Mouse (Mus musculus): ENCODE results near the gene Med9. TPM values are rescaled to one million over a fixed set of nuclear protein-coding genes. Genes with fewer than 3 reads are reported as not detected.
A peak's percentile ranks its signal among the peaks of the same experiment; 100 is the strongest.

Med9 gene
- polyA plus RNA-seq (2014; fragmentation: Nextera tagmentation; extraction: Ambion mirVana): 44.2 and 45.0 TPM in 2 replicates

DNA sequence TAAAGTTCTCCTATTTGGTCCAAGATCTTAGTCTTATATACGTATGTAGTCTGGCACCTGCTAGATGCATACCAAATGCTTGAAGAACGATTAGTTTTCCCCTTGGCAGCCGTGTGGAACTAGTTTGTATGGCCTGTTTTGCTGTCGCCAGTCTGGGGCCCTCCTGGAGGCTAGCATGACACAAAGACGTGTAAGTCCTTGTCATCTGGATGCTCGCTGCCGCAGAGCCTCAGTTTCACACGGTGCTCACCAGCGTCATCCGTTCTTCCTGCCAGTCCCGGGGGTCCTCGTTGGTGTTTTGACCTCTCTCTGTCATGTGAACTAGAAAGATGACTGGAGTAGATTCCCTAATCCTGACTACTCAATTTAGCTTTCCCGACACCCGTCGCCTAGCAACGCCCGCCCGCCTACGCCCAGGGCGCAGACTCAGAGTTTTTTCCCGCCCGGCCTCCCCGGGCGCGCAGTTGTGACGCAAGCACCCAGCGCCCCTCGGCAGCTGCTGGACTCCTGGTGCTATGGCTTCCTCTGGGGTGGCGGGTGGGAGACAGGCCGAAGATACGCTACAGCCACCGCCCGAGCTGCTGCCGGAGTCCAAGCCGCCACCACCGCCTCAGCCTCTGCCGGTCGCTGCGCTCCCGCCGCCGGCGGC, at the start of gene Med9:
Gene Med9, plus strand, starts transcription at position 455 of the 649 bp plus-strand sequence.
- H3K36me3 ChIP-seq (ENCODE audit: control insufficient read depth, insufficient read depth, low read length): no peaks in the 10 kb centered on the region; the same call in 1 of the 2 replicates
- H3K4me3 ChIP-seq (ENCODE audit: low read depth, low read length): peak within 1 kb of the TSS; percentile 96
- WGBS: 1% methylated on average over 41 of the region's 43 CpGs
- peak; percentile 86 for ATAC-seq (ENCODE audit: insufficient read depth, low FRiP score, low TSS enrichment)
- DNase-seq (ENCODE audit: low spot score): peak; percentile 99
- H3K9ac ChIP-seq (ENCODE audit: low read length): peak within 1 kb of the TSS; percentile 98
- H3K4me1 ChIP-seq (ENCODE audit: control insufficient read depth, insufficient read depth, low read length): peaks cover 6% of the 10 kb centered on the region; the same call in 1 of the 2 replicates
- H3K4me2 ChIP-seq (ENCODE audit: low read depth): peak within 1 kb of the TSS; percentile 82
- H3K9me3 ChIP-seq (ENCODE audit: control insufficient read depth, low read length): no peaks in the 10 kb centered on the region
- peak within 1 kb of the TSS; percentile 58 for H3K27ac ChIP-seq (ENCODE audit: low read depth, low read length)
- no peaks in the 10 kb centered on the region for H3K27me3 ChIP-seq (ENCODE audit: control insufficient read depth, insufficient read depth, low read length)

GRCm38 (mm10) chr11:59899711-59900685, 48.0 kb upstream of the Med9 start:
- H3K4me2 ChIP-seq (ENCODE audit: low read depth): no peak overlapping the region
- 46% methylated on average over 13 of the region's 13 CpGs for WGBS
- H3K27ac ChIP-seq (ENCODE audit: low read depth, low read length): no peak overlapping the region
- H3K4me3 ChIP-seq (ENCODE audit: low read depth, low read length): no peak overlapping the region
- H3K36me3 ChIP-seq (ENCODE audit: control insufficient read depth, insufficient read depth, low read length): no peaks in the 10 kb centered on the region
- no peaks in the 10 kb centered on the region for H3K27me3 ChIP-seq (ENCODE audit: control insufficient read depth, insufficient read depth, low read length)
- no peak overlapping the region for H3K9ac ChIP-seq (ENCODE audit: low read length)
- ATAC-seq (ENCODE audit: insufficient read depth, low FRiP score, low TSS enrichment) (no peak), DNase-seq (ENCODE audit: low spot score) (no peak)
- no peaks in the 10 kb centered on the region for H3K9me3 ChIP-seq (ENCODE audit: control insufficient read depth, low read length)
- no peaks in the 10 kb centered on the region for H3K4me1 ChIP-seq (ENCODE audit: control insufficient read depth, insufficient read depth, low read length)

- H3K4me3 ChIP-seq (ENCODE audit: low read depth, low read length): no peak overlapping the region
- H3K36me3 ChIP-seq (ENCODE audit: control insufficient read depth, insufficient read depth, low read length): no peaks in the 10 kb centered on the region
- no peak for ATAC-seq (ENCODE audit: insufficient read depth, low FRiP score, low TSS enrichment)
- no peak for DNase-seq (ENCODE audit: low spot score)
- WGBS: 82% methylated on average over 1 of the region's 1 CpGs
- no peaks in the 10 kb centered on the region for H3K4me1 ChIP-seq (ENCODE audit: control insufficient read depth, insufficient read depth, low read length)
- H3K27me3 ChIP-seq (ENCODE audit: control insufficient read depth, insufficient read depth, low read length): no peaks in the 10 kb centered on the region
- no peak overlapping the region for H3K27ac ChIP-seq (ENCODE audit: low read depth, low read length)
- H3K4me2 ChIP-seq (ENCODE audit: low read depth): no peak overlapping the region
- H3K9me3 ChIP-seq (ENCODE audit: control insufficient read depth, low read length): no peaks in the 10 kb centered on the region
- no peak overlapping the region for H3K9ac ChIP-seq (ENCODE audit: low read length)
These were observed 47.0 kb upstream of the Med9 start for GRCm38 (mm10) chr11:59900995-59901394.

GRCm38 (mm10) chr11:59902045-59902726, 45.8 kb upstream of the Med9 start:
- no peak overlapping the region for H3K4me2 ChIP-seq (ENCODE audit: low read depth)
- no peak for DNase-seq (ENCODE audit: low spot score)
- 69% methylated on average over 8 of the region's 8 CpGs for WGBS
- H3K4me3 ChIP-seq (ENCODE audit: low read depth, low read length): no peak overlapping the region
- no peak overlapping the region for H3K27ac ChIP-seq (ENCODE audit: low read depth, low read length)
- ATAC-seq (ENCODE audit: insufficient read depth, low FRiP score, low TSS enrichment): no peak
- no peaks in the 10 kb centered on the region for H3K36me3 ChIP-seq (ENCODE audit: control insufficient read depth, insufficient read depth, low read length)
- H3K9ac ChIP-seq (ENCODE audit: low read length): no peak overlapping the region
- no peaks in the 10 kb centered on the region for H3K9me3 ChIP-seq (ENCODE audit: control insufficient read depth, low read length)
- H3K4me1 ChIP-seq (ENCODE audit: control insufficient read depth, insufficient read depth, low read length): no peaks in the 10 kb centered on the region
- no peaks in the 10 kb centered on the region for H3K27me3 ChIP-seq (ENCODE audit: control insufficient read depth, insufficient read depth, low read length)

DNA sequence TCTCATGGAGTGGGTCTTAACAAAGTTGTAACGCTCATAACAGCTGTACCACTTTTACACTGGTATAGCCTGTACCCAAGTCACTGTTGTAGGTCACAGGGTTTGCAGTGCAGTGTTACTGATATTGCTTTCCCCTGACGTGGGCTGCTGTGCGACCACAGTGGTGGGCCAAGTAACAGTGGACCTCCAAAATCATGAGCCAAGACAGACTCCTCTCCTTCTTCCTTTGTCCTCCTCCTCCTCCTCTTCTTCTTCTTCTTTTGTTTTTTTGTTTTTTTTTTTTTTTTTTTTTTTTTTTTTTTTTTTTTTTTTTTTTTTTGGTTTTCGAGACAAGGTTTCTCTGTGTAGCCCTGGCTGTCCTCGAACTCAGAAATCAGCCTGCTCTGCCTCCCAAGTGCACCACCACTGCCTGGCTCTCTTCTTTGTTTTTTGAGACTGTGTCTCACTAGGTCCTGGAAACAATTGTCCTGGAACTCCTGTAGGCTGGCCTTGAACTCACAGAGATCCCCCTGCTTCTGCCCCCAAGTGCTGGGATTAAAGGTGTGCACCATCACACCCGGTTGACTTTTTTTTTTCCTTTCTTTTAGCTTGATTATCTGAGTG, 41.4 kb upstream of the Med9 start:
- DNase-seq (ENCODE audit: low spot score) (no peak), ATAC-seq (ENCODE audit: insufficient read depth, low FRiP score, low TSS enrichment) (no peak)
- H3K4me3 ChIP-seq (ENCODE audit: low read depth, low read length): no peak overlapping the region
- no peak overlapping the region for H3K4me2 ChIP-seq (ENCODE audit: low read depth)
- WGBS: 87% methylated on average over 6 of the region's 6 CpGs
- H3K27ac ChIP-seq (ENCODE audit: low read depth, low read length): no peak overlapping the region
- H3K27me3 ChIP-seq (ENCODE audit: control insufficient read depth, insufficient read depth, low read length): no peaks in the 10 kb centered on the region
- no peaks in the 10 kb centered on the region for H3K4me1 ChIP-seq (ENCODE audit: control insufficient read depth, insufficient read depth, low read length)
- H3K9ac ChIP-seq (ENCODE audit: low read length): no peak overlapping the region
- H3K36me3 ChIP-seq (ENCODE audit: control insufficient read depth, insufficient read depth, low read length): no peaks in the 10 kb centered on the region
- H3K9me3 ChIP-seq (ENCODE audit: control insufficient read depth, low read length): no peaks in the 10 kb centered on the region

- ATAC-seq (ENCODE audit: insufficient read depth, low FRiP score, low TSS enrichment) (no peak), DNase-seq (ENCODE audit: low spot score) (no peak)
- H3K4me1 ChIP-seq (ENCODE audit: control insufficient read depth, insufficient read depth, low read length): no peaks in the 10 kb centered on the region
- 57% methylated on average over 3 of the region's 3 CpGs for whole genome bisulfite sequencing
- no peak overlapping the region for H3K4me3 ChIP-seq (ENCODE audit: low read depth, low read length)
- H3K9ac ChIP-seq (ENCODE audit: low read length): no peak overlapping the region
- H3K27me3 ChIP-seq (ENCODE audit: control insufficient read depth, insufficient read depth, low read length): no peaks in the 10 kb centered on the region
- no peaks in the 10 kb centered on the region for H3K36me3 ChIP-seq (ENCODE audit: control insufficient read depth, insufficient read depth, low read length)
- H3K9me3 ChIP-seq (ENCODE audit: control insufficient read depth, low read length): no peaks in the 10 kb centered on the region
- H3K4me2 ChIP-seq (ENCODE audit: low read depth): no peak overlapping the region
- no peak overlapping the region for H3K27ac ChIP-seq (ENCODE audit: low read depth, low read length)
These were observed 39.6 kb upstream of the Med9 start for GRCm38 (mm10) chr11:59908446-59908845.

DNA sequence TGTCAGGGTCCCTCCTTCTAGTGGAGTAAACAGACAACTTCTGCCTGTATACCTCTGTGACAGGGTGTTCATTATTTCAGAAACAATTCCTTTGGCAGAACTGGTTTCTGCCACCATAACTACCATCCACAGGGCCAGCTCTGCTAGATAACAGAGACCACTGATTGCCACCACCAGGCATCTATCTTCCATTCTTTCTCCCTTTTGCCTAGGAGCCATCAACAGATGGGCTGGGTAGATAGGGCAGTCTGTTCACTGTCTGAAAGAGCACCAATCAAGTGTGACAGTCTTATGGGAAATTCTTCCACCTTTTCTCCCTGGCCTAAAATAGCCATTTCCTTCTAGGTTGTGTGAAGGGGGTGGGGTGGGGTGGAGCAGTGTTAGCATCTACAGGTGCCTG, 37.4 kb upstream of the Med9 start:
- Histone ChIP-seq H3K36me3 (ENCODE audit: control insufficient read depth, insufficient read depth, low read length) (no peaks in the 10 kb centered on the region), H3K4me2 (ENCODE audit: low read depth) (no peak overlapping the region), H3K4me3 (ENCODE audit: low read depth, low read length) (no peak overlapping the region), H3K4me1 (ENCODE audit: control insufficient read depth, insufficient read depth, low read length) (no peaks in the 10 kb centered on the region), H3K27me3 (ENCODE audit: control insufficient read depth, insufficient read depth, low read length) (no peaks in the 10 kb centered on the region), H3K27ac (ENCODE audit: low read depth, low read length) (no peak overlapping the region), H3K9ac (ENCODE audit: low read length) (no peak overlapping the region), H3K9me3 (ENCODE audit: control insufficient read depth, low read length) (no peaks in the 10 kb centered on the region)
- DNase-seq (ENCODE audit: low spot score) (no peak), ATAC-seq (ENCODE audit: insufficient read depth, low FRiP score, low TSS enrichment) (no peak)

DNA sequence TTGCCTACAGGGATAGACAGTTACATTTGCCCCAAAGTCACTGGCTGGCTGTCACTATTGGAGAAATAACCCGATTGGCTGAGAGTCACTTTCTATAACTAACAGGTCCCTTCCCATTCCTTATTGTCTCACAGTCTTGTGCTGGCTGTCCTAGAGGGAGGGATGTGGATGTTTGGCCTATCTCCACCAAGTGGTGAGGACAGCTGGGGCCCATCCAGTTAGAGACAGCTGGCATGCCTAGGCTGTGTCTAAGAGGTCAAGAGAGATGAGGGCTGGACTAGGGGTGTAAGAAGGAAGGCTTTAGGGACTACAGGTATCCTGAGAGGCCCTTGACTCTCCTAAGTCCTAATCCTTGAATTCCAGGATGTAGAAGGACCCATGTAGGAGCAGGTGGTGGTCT, 36.5 kb upstream of the Med9 start:
- H3K9ac ChIP-seq (ENCODE audit: low read length): no peak overlapping the region
- no peaks in the 10 kb centered on the region for H3K27me3 ChIP-seq (ENCODE audit: control insufficient read depth, insufficient read depth, low read length)
- ATAC-seq (ENCODE audit: insufficient read depth, low FRiP score, low TSS enrichment): no peak
- no peak for DNase-seq (ENCODE audit: low spot score)
- 84% methylated on average over 1 of the region's 1 CpGs for WGBS
- no peak overlapping the region for H3K4me2 ChIP-seq (ENCODE audit: low read depth)
- H3K9me3 ChIP-seq (ENCODE audit: control insufficient read depth, low read length): no peaks in the 10 kb centered on the region
- H3K36me3 ChIP-seq (ENCODE audit: control insufficient read depth, insufficient read depth, low read length): no peaks in the 10 kb centered on the region
- H3K4me1 ChIP-seq (ENCODE audit: control insufficient read depth, insufficient read depth, low read length): no peaks in the 10 kb centered on the region
- no peak overlapping the region for H3K4me3 ChIP-seq (ENCODE audit: low read depth, low read length)
- H3K27ac ChIP-seq (ENCODE audit: low read depth, low read length): no peak overlapping the region

Data from neural tube, embryonic 11.5 days (tissue).